Mouse (Mus musculus) hindbrain, embryonic 10.5 days (tissue): ENCODE measurements around the gene Zfp746. TPM values are rescaled to one million over a fixed set of nuclear protein-coding genes. Genes with fewer than 3 reads are reported as not detected.
A peak's percentile ranks its signal among the peaks of the same experiment; 100 is the strongest.

Experiments
- DNase-seq: peaks from one replicate; pipeline ENCODE4 v3.0.0-alpha.2; 2017; ENCODE audit warnings: low spot score
- H3K27ac ChIP-seq: fragments of 300-500 bp; sonication (generic); 2 replicates; pipeline ENCODE4 v1.5.1; 2016; ENCODE audit warnings: mild to moderate bottlenecking, moderate library complexity
- H3K27me3 ChIP-seq: fragments of 300-500 bp; sonication (generic); 2 replicates; pipeline ENCODE4 v1.6.1; 2016; ENCODE audit warnings: mild to moderate bottlenecking; ENCODE audit not compliant: poor library complexity, insufficient read depth, severe bottlenecking
- H3K36me3 ChIP-seq: fragments of 300-500 bp; sonication (generic); 2 replicates; pipeline ENCODE4 v1.6.1; 2016; ENCODE audit warnings: mild to moderate bottlenecking, moderate library complexity
- H3K4me1 ChIP-seq: fragments of 300-500 bp; sonication (generic); replicated peaks from 2 replicates; pipeline ENCODE4 v1.6.1; 2016; ENCODE audit warnings: mild to moderate bottlenecking
- H3K4me3 ChIP-seq: fragments of 300-500 bp; sonication (generic); 2 replicates; pipeline ENCODE4 v1.5.1; 2016; ENCODE audit warnings: mild to moderate bottlenecking, moderate library complexity
- H3K9me3 ChIP-seq: fragments of 300-500 bp; sonication (generic); 2 replicates; pipeline ENCODE4 v1.6.1; 2016; ENCODE audit warnings: mild to moderate bottlenecking, moderate library complexity
- WGBS: fragments of 180-500 bp; shearing (Covaris S2); methylation state at CpG from one replicate; pipeline ENCODE4 v1.1.7; 2016; 5-methylcytosine and 5-hydroxymethylcytosine counted together
- polyA plus RNA-seq: library from polyadenylated mRNA; unstranded; fragments of >200 nt; fragmentation: Nextera tagmentation; extraction: Ambion mirVana; gene quantifications from 2 replicates; pipeline ENCODE4 v1.2.1, GENCODE M21; 2016

Gene Zfp746
- polyA plus RNA-seq, 1 experiment from 2014 or later, result 24.5 TPM

DNA sequence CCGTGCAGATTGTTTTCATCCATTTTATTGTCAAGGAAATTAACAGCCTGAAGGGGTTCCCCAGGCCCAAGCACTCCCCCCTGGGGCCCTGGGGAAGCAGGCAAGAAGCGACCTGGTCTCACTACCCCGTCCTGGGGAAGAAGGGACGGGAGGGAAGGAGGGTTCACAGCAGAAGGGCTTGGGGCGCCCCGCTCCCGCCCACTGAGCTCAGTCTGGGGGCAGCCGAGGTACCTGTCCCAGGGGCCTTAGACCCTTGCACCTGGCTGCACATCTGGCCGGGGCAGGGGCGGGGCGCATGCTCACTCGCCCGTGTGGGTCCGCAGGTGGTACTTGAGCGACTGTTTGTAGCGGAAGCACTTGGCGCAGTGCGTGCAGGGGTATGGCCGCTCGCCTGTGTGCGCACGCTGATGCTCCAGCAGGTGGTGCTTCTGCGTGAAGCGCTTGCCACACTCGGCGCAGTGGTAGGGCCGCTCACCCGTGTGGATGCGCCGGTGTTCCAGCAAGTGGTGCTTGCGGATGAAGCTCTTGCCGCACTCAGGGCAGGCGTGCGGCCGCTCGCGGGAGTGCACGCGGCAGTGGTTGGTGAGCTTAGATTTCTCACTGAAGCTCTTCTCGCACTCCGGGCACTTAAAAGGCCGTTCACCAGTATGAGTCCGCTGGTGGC, 61.9 kb downstream of the Zfp746 start:
- Histone ChIP-seq H3K27me3 (peaks cover 9% of the 10 kb centered on the region; the same call in 1 of the 2 replicates), H3K4me3 (peak overlapping the region; percentile 9; the same call in 1 of the 2 replicates), H3K4me1 (peaks cover 16% of the 10 kb centered on the region), H3K9me3 (peaks cover 16% of the 10 kb centered on the region), H3K36me3 (peaks cover 76% of the 10 kb centered on the region), H3K27ac (no peak overlapping the region)
- 73% methylated on average over 43 of the region's 43 CpGs for WGBS
- DNase-seq, result peak; percentile 17

DNA sequence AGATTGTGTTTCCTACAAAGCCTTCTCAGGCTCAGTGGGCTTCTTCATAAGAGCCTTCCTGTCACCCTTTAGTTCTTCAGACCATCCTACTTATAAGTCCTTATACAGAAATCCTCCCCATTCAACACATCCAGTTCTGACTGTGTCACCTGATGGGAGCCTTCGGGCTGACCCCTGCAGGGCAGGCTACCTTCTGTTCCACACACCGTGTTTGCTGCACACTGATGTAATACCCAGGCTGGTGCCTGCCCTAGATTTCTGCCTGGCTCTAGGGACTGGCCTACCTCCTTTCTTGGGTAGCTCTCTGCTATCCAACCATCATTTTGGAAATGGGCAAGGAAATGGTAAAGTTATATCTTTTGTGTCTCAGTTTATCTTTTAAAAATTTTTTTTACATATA, 63.7 kb downstream of the Zfp746 start:
- Histone ChIP-seq H3K27ac (no peak overlapping the region), H3K27me3 (peaks cover 9% of the 10 kb centered on the region; the same call in 1 of the 2 replicates), H3K4me3 (no peak overlapping the region), H3K4me1 (peaks cover 16% of the 10 kb centered on the region), H3K36me3 (peaks cover 64% of the 10 kb centered on the region), H3K9me3 (peaks cover 16% of the 10 kb centered on the region)
- 85% methylated on average over 2 of the region's 2 CpGs for whole genome bisulfite sequencing
- no peak for DNase-seq

DNA sequence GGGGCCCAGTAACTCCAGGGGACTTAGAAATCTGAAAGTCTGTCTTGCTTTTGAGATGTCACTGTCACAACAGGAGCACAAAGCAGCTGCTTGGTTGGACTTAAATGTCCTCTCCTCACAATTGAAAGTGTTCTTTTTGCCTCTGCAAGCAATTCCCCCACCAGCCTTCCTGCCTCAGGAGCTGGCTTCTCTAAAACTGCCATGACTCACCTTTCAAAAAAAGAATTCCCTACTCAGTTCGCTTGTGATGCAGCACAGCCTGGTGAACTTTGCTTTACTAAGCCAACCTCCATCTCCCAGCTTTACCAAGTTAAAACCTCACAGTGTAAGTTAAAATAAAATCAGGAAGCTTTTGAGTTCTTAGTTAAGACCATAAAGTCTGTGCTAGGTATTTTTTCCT, 64.7 kb downstream of the Zfp746 start:
- Histone ChIP-seq H3K36me3 (peaks cover 55% of the 10 kb centered on the region), H3K4me1 (peaks cover 16% of the 10 kb centered on the region), H3K9me3 (peaks cover 16% of the 10 kb centered on the region), H3K4me3 (no peak overlapping the region), H3K27ac (no peak overlapping the region), H3K27me3 (peaks cover 9% of the 10 kb centered on the region; the same call in 1 of the 2 replicates)
- no peak for DNase-seq
- WGBS, result 85% methylated on average over 1 of the region's 1 CpGs

DNA sequence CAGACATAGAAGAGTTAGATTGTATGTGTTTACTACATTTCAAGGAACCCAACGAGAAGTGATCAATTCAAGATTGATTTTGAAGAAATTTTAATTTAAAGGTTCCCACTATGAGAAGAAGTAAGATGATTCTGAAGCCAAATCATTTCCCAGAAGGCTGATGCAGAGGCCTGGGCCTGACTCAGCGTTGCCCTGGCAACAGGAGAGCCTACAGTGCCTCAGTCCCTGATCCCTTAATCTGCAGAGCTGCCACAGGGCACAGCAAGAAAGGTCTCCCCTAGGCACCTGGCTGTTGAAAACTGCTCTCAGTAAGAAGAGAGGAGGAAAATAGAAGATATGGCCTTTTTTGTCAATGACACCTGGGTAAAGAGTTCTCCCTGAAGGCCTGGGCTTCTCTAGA, 66.4 kb downstream of the Zfp746 start:
- peaks cover 9% of the 10 kb centered on the region for H3K9me3 ChIP-seq
- no peak overlapping the region for H3K4me3 ChIP-seq
- peaks cover 19% of the 10 kb centered on the region for H3K4me1 ChIP-seq
- peaks cover 38% of the 10 kb centered on the region for H3K36me3 ChIP-seq
- peaks cover 3% of the 10 kb centered on the region; the same call in 1 of the 2 replicates for H3K27me3 ChIP-seq
- no peak for DNase-seq
- WGBS, result 82% methylated on average over 2 of the region's 2 CpGs
- no peak overlapping the region for H3K27ac ChIP-seq

DNA sequence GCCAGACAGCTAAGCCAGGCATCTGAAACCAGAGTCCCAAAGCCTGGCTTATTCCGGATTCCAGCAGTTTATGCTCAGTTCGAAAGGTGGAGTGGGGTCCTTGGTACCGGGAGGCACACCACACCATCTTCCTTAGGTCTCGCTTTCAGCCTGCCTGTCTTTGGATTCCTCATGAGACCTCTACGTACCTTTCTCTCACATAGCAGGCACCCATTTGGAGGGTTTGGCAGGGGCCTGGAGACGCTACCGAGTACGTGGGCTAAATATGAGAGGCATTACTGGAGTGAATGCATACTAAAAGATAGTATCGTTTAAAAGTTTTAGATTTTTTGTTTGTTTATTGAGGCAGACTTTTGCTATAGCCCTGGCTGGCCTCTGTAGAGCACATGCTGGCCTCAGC, 69.6 kb downstream of the Zfp746 start:
- no peak overlapping the region for H3K27ac ChIP-seq
- WGBS, result 96% methylated on average over 9 of the region's 9 CpGs

DNA sequence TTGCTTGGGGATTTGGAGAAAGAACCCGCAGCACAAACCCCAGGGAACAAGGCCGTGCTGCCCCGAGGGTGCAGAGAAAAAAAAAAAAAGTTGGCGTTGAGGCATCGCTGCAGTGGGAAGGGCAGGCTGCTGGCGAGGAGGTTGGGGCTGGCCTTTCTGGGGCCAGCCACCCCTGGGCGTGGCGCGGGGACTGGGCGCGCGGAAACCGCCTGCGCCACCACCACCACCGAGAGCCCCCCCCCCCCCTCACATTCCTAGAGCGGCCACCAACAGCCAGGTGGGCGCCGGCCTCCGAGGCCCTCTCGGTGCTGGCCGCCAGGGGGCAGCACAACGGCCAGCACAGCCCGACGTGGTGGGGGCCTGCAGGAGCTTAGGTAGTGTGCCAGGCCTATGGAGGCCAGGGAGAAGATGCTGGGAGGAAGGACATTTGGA, 70.3 kb downstream of the Zfp746 start:
- Histone ChIP-seq H3K4me1 (peaks cover 11% of the 10 kb centered on the region; the same call in 1 of the 2 replicates), H3K27me3 (no peaks in the 10 kb centered on the region), H3K36me3 (peaks cover 6% of the 10 kb centered on the region; the same call in 1 of the 2 replicates), H3K27ac (peak overlapping the region; percentile 73), H3K4me3 (peak overlapping the region; percentile 56), H3K9me3 (no peaks in the 10 kb centered on the region)
- WGBS, result under 1% methylated on average over 24 of the region's 24 CpGs
- peak; percentile 83 for DNase-seq

More for the DNA sequence above, 69.6 kb downstream of the Zfp746 start:
- Histone ChIP-seq H3K4me3 (no peak overlapping the region), H3K4me1 (peaks cover 11% of the 10 kb centered on the region; the same call in 1 of the 2 replicates), H3K9me3 (no peaks in the 10 kb centered on the region), H3K27me3 (no peaks in the 10 kb centered on the region), H3K36me3 (peaks cover 10% of the 10 kb centered on the region)
- no peak for DNase-seq

Other genes with a start within 250 kb of the Zfp746 start
- gene Zfp282, start 209.4 kb downstream of the Zfp746 start, polyA plus RNA-seq, result 16.9 and 19.8 TPM in 2 replicates
- gene Zfp212, start 166.1 kb downstream of the Zfp746 start, polyA plus RNA-seq, result 17.4 and 21.4 TPM in 2 replicates
- 7.5 and 8.5 TPM in 2 replicates for gene Zfp956, start 133.2 kb downstream of the Zfp746 start, polyA plus RNA-seq
- gene Zfp777, start 37.7 kb downstream of the Zfp746 start, polyA plus RNA-seq, result 13.0 and 13.5 TPM in 2 replicates